Mouse (Mus musculus): Measurements from ENCODE around the gene Fstl3.
"Not testable (repeated sequence)": the region's sequence is repeated elsewhere in the genome, so short reads cannot be mapped to it uniquely, and the experiment has no call there.

Gene Fstl3

DNA sequence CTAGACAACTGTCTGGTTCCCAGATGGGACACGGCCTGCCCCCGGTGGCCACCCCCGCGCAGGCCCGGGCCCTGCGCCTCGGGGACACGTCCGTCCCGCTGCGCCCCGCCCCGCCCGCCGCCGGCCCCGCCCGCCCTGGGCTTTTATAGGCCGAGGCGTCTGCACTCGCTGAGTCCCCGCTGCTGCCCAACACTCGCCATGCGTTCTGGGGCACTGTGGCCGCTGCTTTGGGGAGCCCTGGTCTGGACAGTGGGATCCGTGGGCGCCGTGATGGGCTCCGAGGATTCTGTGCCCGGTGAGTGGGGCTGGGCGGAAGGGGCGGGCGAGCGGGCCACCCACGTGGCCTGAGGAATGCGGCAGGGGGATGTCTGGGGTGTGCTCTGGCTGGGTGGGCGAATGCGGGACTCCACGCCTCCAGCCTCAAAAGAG, at the start of gene Fstl3:
Gene Fstl3 (plus strand): TSS at position 170 of the 429 bp plus-strand sequence.
- peak; percentile 47 for DNase-seq (ENCODE audit: low spot score)

- no peak for DNase-seq (ENCODE audit: low spot score)
These were observed 48.5 kb upstream of the Fstl3 start for GRCm38 (mm10) chr10:79728323-79729249.

DNA sequence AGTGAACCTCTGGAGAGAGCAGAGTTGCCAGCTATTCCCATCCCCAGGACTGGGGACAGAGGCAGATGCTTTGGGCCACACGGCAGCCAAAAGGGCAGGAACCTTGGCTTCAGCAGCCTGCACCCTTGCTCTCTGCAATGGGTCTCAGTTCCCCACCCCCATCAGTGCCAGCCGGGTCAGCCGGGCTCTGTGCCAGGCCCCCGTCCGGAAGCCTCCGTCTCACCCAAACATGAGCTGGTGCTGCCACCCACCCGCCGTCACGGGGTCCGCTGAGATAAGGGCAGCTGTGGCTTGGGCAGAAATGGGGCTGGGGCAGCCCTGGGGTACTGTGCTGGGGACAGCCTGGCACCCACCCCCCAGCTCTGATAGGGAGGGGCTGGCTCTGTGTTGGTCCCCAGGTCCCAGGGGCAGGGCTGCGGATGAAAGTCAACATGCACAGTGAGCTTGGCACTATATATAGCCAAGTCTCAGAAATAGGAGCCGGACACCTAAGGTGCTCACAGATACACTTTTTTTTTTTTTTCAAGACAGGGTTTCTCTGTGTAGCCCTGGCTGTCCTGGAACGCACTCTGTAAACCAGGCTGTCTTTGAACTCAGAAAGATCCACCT, 47.6 kb upstream of the Fstl3 start:
- no peak for DNase-seq (ENCODE audit: low spot score)

DNA sequence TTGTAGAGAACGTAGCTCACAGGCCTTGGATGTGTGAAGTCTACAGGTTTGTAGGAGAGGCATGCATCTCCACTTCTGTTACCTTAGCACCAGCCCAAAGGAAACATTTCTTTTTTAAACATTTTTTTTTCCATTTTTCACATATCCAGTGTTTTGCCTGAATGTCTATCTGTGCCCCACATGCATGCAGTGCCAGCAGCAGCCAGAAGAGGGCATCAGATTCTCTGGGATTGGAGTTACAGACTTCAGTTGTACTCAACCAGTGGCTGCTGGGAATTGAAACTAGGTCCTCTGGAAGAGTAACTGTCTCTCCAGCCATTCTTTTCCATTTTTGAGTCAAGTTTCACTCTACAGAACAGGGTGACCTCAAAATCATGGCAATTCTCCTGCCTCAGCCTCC, 44.6 kb upstream of the Fstl3 start:
- DNase-seq (ENCODE audit: low spot score) = no peak

DNA sequence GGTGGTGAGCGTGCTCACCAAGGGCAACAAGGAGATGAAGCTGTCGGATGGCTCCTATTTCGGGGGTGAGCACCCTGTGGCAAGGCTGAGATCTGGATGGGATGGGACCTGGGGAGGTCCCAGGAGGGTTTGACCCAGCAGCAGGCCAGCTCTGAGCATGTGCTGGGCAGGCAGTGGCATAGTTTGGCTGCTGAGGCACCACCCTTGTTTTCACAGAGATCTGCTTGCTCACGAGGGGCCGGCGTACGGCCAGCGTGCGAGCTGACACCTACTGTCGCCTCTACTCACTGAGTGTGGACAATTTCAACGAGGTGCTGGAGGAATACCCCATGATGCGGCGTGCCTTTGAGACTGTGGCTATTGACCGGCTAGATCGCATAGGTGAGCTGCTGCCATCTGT, 43.2 kb upstream of the Fstl3 start:
- no peak for DNase-seq (ENCODE audit: low spot score)

DNA sequence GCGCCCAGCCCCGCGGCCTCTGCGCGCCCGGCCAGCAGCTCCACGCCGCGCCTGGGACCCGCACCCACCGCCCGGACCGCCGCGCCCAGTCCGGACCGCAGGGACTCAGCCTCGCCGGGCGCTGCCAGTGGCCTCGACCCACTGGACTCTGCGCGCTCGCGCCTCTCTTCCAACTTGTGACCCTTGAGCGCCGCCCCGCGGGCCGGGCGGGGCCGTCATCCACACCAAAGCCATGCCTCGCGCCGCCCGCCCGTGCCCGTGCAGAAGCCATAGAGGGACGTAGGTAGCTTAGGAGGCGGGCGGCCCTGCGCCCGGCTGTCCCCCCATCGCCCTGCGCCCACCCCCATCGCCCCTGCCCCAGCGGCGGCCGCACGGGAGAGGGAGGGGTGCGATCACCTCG, 41.7 kb upstream of the Fstl3 start:
- DNase-seq (ENCODE audit: low spot score) = no peak

DNA sequence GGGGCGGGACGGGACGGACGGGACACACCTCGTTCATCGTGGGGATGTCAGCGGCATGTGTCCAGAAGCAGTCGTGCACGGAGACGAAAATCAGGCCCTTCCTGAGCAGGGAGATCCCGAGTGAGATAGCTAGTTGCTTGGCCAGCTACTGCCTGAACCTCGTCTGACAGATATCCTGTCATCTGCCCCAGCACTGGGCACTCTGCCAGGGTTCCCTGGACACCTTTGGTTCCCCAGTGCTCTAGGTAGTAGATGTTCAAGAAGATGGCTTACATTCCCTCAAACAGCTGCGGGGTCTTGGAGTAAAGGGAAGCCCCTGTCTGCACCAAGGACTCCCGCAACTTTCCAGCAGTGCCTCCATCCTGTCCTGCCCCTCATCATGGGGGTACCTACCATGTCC, 40.4 kb upstream of the Fstl3 start:
- DNase-seq (ENCODE audit: low spot score) = no peak

DNA sequence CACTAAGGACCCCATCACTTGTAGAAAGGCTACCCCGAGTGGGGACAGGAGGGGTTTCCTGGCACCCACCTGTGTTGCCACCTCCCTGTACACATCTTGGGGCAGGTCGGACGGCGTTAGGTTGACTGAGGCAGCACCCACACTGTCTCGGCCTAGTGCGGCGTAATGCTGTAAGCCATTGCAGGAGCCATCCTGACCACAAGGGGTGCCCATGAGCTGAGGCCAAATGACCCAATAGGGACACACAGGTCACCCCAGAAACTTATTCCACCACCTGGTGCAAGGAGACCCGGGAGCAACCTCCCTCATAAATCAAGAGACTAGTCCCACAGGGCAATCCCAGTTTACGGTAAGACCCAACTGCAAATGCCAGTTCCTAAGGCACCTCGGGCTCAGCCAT, 38.8 kb upstream of the Fstl3 start:
- no peak for DNase-seq (ENCODE audit: low spot score)

- DNase-seq (ENCODE audit: low spot score) = no peak
These were observed 37.8 kb upstream of the Fstl3 start for GRCm38 (mm10) chr10:79739234-79739633.

DNA sequence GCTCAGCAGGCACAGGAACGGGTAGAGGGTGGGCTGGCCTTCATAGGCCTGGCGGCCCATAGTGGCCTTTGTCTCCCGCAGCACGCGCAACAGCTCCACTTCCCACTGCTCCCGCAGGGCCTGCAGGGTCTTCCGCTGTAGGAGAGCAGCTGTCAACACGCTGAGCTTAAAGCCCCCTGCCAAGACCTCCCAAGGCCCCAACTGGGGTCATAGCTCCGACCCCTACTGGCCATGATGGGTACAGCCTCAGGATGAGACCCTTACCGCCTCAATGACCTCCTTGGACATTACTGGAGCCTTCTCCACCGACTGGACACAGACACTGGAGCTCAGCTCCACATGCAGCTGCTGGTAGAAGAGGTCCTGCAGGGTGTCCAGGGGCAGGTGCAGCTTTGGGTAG, 36.2 kb upstream of the Fstl3 start:
- DNase-seq (ENCODE audit: low spot score) = no peak

- no peak for DNase-seq (ENCODE audit: low spot score)
These were observed 33.9 kb upstream of the Fstl3 start for GRCm38 (mm10) chr10:79743161-79743560.

DNA sequence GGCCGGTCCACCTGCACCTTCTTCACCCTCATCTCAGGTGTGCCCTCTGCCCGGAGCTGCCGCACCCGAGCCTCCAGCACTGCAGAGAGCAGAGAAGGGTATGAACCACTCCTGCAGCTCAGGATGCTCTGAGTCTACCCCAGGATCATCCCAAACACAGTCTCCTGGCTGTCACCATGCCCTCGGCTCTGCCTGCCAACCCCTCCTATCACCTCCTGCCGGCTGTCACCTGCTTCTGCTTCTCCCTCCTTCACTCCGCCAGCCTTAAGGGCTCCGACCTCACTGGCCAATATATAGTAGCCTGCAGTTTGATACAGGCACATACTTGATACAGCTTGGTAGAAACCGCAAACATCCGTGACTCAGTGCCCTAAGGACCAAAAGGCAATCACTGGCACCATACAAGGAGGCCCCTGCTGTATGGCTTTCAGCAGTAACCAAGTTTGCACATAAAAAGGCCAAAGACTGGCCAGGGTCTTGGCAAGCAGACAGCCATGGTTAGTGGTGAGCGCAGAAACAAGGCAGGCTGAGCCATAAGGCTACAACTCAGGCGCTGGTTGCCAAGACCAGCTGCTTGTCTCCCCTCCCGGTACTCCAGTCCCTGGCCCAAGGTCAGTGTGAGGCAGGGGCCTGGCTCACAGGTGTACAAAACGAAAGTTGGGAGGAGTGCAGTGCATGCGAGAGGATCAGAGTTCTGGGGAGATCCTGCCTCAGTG, 33.3 kb upstream of the Fstl3 start:
- DNase-seq (ENCODE audit: low spot score) = no peak

DNA sequence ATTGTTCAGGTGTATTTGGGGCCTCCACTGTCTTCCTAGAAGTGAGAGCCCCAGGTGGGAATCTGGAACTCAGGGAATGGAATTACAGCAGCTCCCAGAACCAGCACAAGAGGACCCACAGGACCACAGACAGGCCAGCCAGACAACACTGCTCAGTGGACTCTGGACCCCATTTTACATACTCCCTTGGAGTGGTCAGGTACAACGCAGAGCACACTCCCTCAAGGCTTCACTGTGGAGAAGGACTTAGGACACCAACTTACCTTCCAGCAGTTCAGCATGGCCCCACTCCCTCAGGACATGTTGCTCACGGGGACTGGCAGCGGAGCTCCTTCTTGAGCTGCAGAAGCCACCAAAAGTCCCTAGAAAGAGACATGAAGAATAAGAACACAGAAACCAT, 31.7 kb upstream of the Fstl3 start:
- no peak for DNase-seq (ENCODE audit: low spot score)

- DNase-seq (ENCODE audit: low spot score) = peak; percentile 84
These were observed 30.9 kb upstream of the Fstl3 start, which contains the start of gene Polrmt for GRCm38 (mm10) chr10:79745898-79746773. TSS of gene Polrmt (minus strand) at chr10:79746581.

DNA sequence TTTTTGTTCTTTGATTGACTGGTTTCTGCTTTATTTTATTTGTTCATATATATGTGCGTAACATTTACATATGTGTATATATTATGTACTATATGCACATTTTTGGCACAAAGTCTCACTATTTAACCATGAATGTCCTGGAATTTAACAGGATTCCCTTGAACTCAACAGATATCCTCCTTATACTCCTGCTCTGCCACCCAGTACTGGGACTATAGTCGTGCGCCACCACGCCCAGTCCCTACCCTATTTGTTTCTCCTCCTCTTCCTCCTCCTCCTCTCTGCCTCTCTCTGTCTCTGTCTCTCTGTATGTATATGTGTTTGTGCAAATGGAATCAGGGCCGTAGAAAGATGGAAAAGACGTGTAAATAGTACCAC, 30.3 kb upstream of the Fstl3 start:
- DNase-seq (ENCODE audit: low spot score) = no peak

GRCm38 (mm10) chr10:79748496-79748895, 28.6 kb upstream of the Fstl3 start:
- no peak for DNase-seq (ENCODE audit: low spot score)

DNA sequence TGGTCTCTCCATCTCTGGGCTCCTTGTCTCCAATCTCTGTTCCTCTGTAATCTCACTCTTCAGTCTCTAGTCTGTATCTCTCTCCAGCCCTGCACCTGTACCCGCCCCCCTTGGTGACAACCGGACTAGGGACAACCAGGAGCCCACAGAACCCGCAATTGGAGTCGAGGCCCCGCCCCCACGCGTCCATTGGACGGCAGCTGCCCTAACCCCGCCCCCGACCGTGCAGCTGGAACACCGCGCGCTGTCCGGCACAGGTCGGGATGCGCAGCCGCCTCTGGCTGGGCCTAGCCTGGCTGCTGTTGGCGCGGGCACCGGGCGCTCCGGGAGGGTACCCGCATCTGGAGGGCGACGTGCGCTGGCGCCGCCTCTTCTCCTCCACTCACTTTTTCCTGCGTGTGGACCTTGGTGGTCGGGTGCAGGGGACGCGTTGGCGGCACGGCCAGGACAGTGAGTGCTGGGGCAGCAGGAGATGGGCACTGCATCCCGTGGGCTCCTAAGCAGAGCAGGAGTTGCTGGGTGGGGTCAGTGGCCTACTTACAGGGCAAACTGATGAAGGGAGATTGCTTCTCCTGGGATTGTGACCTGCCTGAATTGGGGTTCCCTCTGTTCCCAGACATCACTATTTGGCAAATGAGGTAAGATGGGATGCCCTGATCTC, 22.1 kb upstream of the Fstl3 start, which contains the start of gene Fgf22:
Gene Fgf22 (plus strand): TSS at position 221 of the 661 bp plus-strand sequence.
- DNase-seq (ENCODE audit: low spot score) = no peak

DNA sequence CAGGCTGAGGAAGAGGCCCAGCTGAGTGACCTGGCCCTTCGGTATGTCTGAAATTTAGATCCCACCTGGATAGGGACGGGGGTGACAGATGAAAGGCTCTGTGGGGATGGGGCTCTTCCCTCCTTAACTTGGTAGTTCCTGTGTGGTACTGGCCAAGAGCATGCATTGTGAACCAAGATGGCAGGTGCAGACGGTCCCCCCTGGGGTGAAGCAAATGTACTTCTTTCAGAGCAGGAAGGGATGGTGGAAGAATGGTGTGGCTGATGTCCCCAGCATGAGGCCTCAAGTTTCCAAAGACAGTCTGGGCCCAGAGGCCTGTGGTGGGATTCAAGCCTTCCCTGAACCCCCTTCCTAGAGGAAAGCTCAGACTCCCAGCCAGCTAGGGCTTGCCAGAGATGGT, 21.2 kb upstream of the Fstl3 start:
- no peak for DNase-seq (ENCODE audit: low spot score)

GRCm38 (mm10) chr10:79756660-79757059, 20.4 kb upstream of the Fstl3 start:
- no peak for DNase-seq (ENCODE audit: low spot score)

DNA sequence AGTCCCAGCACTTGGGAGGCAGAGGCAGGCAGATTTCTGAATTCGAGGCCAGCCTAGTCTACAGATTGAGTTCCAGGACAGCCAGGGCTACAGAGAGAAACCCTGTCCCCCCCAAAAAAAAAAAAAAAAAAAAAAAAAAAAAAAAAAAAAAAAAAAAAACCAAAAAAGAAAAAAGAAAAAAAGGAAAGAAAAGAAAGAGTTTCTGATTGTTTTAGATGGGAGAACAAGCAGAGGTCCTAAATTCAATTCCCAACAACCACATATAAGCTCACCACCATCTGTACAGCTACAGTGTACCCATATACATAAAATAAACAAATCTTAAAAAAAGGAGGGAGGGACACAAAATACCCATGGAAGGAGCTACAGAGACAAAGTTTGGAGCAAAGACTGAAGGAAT, 17.4 kb upstream of the Fstl3 start:
- DNase-seq (ENCODE audit: low spot score) = not testable (repeated sequence)

DNA sequence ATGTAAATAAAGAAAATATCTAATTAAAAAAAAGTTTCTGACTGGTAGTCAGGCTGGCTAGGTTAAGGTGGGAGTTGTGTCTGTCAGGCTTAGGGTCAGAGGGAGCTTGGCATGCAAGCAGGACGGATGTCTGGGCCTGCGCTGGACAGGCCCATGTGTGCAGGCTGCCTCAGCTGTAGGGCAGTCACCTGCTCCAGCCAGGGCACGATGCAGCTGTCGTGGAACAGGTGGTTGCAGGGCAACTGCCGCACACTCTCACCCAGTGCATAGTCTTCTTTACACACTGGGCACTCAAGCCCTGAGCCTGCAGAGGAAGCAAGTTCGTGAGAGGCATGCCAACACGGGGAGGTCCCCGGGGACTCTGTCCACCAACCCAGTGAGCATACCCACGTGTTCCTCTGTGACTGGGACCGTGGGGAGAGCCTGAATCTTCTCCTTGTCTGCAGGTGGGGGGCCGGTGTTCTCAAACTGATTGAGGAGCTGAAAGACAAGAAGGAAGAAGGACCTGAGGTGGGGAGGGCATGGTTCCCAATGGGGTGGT, 16.4 kb upstream of the Fstl3 start:
- DNase-seq (ENCODE audit: low spot score) = no peak

Data from urinary bladder, postnatal 25 days (tissue).